Mouse (Mus musculus) MEL (cell line): ENCODE measurements at regions not wholly inside any gene's neighbourhood (a gene's known extent, or its start where the extent isn't known, plus 50 kb on each side); places are given as distances from the start of the nearest gene placed in this dataset.

Experiments
- DNase-seq: peaks from one replicate; pipeline ENCODE4 v3.0.0; 2011; ENCODE audit warnings: low read depth, low spot score
- H3K27ac ChIP-seq: 2 replicates; pipeline ENCODE4 v1.5.1; 2012; ENCODE audit warnings: low read depth, mild to moderate bottlenecking, control low read depth, low read length, moderate library complexity; ENCODE audit not compliant: control insufficient read depth
- H3K27me3 ChIP-seq, 2 experiments: fragments of 150-350 bp in 1 of 2; sonication (generic) in 1 of 2; 2 replicates each; pipeline ENCODE4 v1.6.1; 2012; ENCODE audit warnings: low read length in 2 of 2, mild to moderate bottlenecking in 2 of 2, improper control_type of control experiment in 1 of 2, moderate library complexity in 1 of 2; ENCODE audit not compliant: insufficient read depth in 2 of 2, control insufficient read depth in 1 of 2
- H3K36me3 ChIP-seq, 2 experiments: 2 replicates each; pipeline ENCODE4 v1.6.1; 2012 to 2014; ENCODE audit warnings: low read length in 2 of 2, improper control_type of control experiment in 1 of 2, inconsistent platforms in 1 of 2, mild to moderate bottlenecking in 1 of 2; ENCODE audit not compliant: insufficient read depth in 2 of 2, control insufficient read depth in 1 of 2
- H3K4me1 ChIP-seq, 2 experiments: fragments of 150-350 bp in 1 of 2; sonication (generic) in 1 of 2; 2 replicates each; pipeline ENCODE4 v1.6.1; 2012; ENCODE audit warnings: low read length in 2 of 2, improper control_type of control experiment in 1 of 2, mild to moderate bottlenecking in 1 of 2; ENCODE audit not compliant: insufficient read depth in 2 of 2, control insufficient read depth in 1 of 2
- H3K4me3 ChIP-seq, 2 experiments: fragments of 150-350 bp in 1 of 2; sonication (generic) in 1 of 2; 2 replicates each; pipeline ENCODE4 v1.5.1; 2012; ENCODE audit warnings: low read depth in 2 of 2, low read length in 2 of 2, mild to moderate bottlenecking in 2 of 2, moderate library complexity in 2 of 2, control low read depth in 1 of 2, improper control_type of control experiment in 1 of 2; ENCODE audit not compliant: control insufficient read depth in 1 of 2, insufficient read depth in 1 of 2
- H3K79me2 ChIP-seq: 2 replicates; pipeline ENCODE4 v1.6.1; 2012; ENCODE audit warnings: mild to moderate bottlenecking, low read length, moderate library complexity; ENCODE audit not compliant: control insufficient read depth, poor library complexity, insufficient read depth
- H3K9ac ChIP-seq: 2 replicates; pipeline ENCODE4 v1.6.1; 2012; ENCODE audit warnings: low read depth, mild to moderate bottlenecking, control low read depth, low read length, moderate library complexity; ENCODE audit not compliant: control insufficient read depth, poor library complexity, severe bottlenecking
- H3K9me3 ChIP-seq: fragments of 150-350 bp; sonication (generic); replicated peaks from 2 replicates; pipeline ENCODE4 v1.6.1; 2012; ENCODE audit warnings: mild to moderate bottlenecking, low read length, improper control_type of control experiment, moderate library complexity; ENCODE audit not compliant: insufficient read depth
- CHD2 ChIP-seq: IDR thresholded peaks from 2 replicates; pipeline ENCODE4 v1.6.1; 2011; ENCODE audit warnings: low read length, improper control_type of control experiment
- ELF1 ChIP-seq: IDR thresholded peaks from 2 replicates; pipeline ENCODE4 v1.6.1; 2014; ENCODE audit warnings: low read depth, mild to moderate bottlenecking, inconsistent platforms, low read length, improper control_type of control experiment, moderate library complexity
- ETS1 ChIP-seq: IDR thresholded peaks from 2 replicates; pipeline ENCODE4 v1.6.1; 2012; ENCODE audit warnings: low read depth, mild to moderate bottlenecking, inconsistent platforms, low read length, improper control_type of control experiment, moderate library complexity
- GABPA ChIP-seq: IDR thresholded peaks from 2 replicates; pipeline ENCODE4 v1.6.1; 2012; ENCODE audit warnings: low read depth, mild to moderate bottlenecking, inconsistent platforms, low read length, improper control_type of control experiment, moderate library complexity
- GATA1 ChIP-seq: IDR thresholded peaks from 2 replicates; pipeline ENCODE4 v1.6.1; 2011; ENCODE audit warnings: low read depth, low read length, improper control_type of control experiment
- MAFK ChIP-seq: IDR thresholded peaks from 2 replicates; pipeline ENCODE4 v1.6.1; 2011; ENCODE audit warnings: low read depth, mild to moderate bottlenecking, low read length, improper control_type of control experiment, borderline replicate concordance
- MAZ ChIP-seq: IDR thresholded peaks from 2 replicates; pipeline ENCODE4 v1.6.1; 2012; ENCODE audit warnings: low read depth, mild to moderate bottlenecking, inconsistent platforms, low read length, improper control_type of control experiment
- MEF2A ChIP-seq: IDR thresholded peaks from 2 replicates; pipeline ENCODE4 v1.6.1; 2014; ENCODE audit warnings: low read depth, mild to moderate bottlenecking, inconsistent platforms, low read length, improper control_type of control experiment; ENCODE audit not compliant: poor library complexity, insufficient replicate concordance, severe bottlenecking; ENCODE audit errors: extremely low read depth
- MXI1 ChIP-seq: IDR thresholded peaks from 2 replicates; pipeline ENCODE4 v1.6.1; 2011; ENCODE audit warnings: mild to moderate bottlenecking, low read depth, low read length, improper control_type of control experiment
- MYC ChIP-seq: IDR thresholded peaks from 2 replicates; pipeline ENCODE4 v1.6.1; 2011; ENCODE audit warnings: low read depth, mild to moderate bottlenecking, low read length, improper control_type of control experiment, moderate library complexity
- RAD21 ChIP-seq: IDR thresholded peaks from 2 replicates; pipeline ENCODE4 v1.6.1; 2011; ENCODE audit warnings: mild to moderate bottlenecking, low read depth, low read length, improper control_type of control experiment
- RCOR1 ChIP-seq: IDR thresholded peaks from 2 replicates; pipeline ENCODE4 v1.6.1; 2012; ENCODE audit warnings: low read depth, mild to moderate bottlenecking, inconsistent platforms, low read length, improper control_type of control experiment
- SMC3 ChIP-seq: IDR thresholded peaks from 2 replicates; pipeline ENCODE4 v1.6.1; 2011; ENCODE audit warnings: low read depth, low read length, improper control_type of control experiment
- TBP ChIP-seq: IDR thresholded peaks from 2 replicates; pipeline ENCODE4 v1.8.0; 2011; ENCODE audit warnings: low read depth, low read length, improper control_type of control experiment
- USF1 ChIP-seq: IDR thresholded peaks from 2 replicates; pipeline ENCODE4 v1.6.1; 2014; ENCODE audit warnings: low read depth, mild to moderate bottlenecking, inconsistent platforms, low read length, improper control_type of control experiment, moderate library complexity
- ZC3H11A ChIP-seq: IDR thresholded peaks from 2 replicates; pipeline ENCODE4 v1.6.1; 2012; ENCODE audit warnings: low read depth, mild to moderate bottlenecking, inconsistent platforms, low read length, improper control_type of control experiment
- ZMIZ1 ChIP-seq: IDR thresholded peaks from 2 replicates; pipeline ENCODE4 v1.6.1; 2012; ENCODE audit warnings: low read depth, mild to moderate bottlenecking, inconsistent platforms, low read length, improper control_type of control experiment, moderate library complexity
- ZNF384 ChIP-seq: IDR thresholded peaks from 2 replicates; pipeline ENCODE4 v1.6.1; 2012; ENCODE audit warnings: low read depth, mild to moderate bottlenecking, inconsistent platforms, low read length, improper control_type of control experiment

- no peaks in the 10 kb centered on the region for H3K9me3 ChIP-seq
- TF ChIP-seq MYC (no peak), GABPA (no peak), RAD21 (no peak), ZC3H11A (no peak), GATA1 (no peak), MEF2A (no peak), ZMIZ1 (no peak), ZNF384 (no peak), MAFK (no peak), MXI1 (no peak)
- TF ChIP-seq, all 39 proteins: peak for 0
- no peak for DNase-seq
- Histone ChIP-seq H3K4me3 (no peak overlapping the region), H3K9ac (no peak overlapping the region), H3K27me3 (no peaks in the 10 kb centered on the region), H3K79me2 (no peaks in the 10 kb centered on the region), H3K4me1 (no peaks in the 10 kb centered on the region), H3K27ac (no peak overlapping the region), H3K36me3 (no peaks in the 10 kb centered on the region)
These were observed 63.8 kb upstream of the Cdh5 start for GRCm38 (mm10) chr8:104037611-104038010.

DNA sequence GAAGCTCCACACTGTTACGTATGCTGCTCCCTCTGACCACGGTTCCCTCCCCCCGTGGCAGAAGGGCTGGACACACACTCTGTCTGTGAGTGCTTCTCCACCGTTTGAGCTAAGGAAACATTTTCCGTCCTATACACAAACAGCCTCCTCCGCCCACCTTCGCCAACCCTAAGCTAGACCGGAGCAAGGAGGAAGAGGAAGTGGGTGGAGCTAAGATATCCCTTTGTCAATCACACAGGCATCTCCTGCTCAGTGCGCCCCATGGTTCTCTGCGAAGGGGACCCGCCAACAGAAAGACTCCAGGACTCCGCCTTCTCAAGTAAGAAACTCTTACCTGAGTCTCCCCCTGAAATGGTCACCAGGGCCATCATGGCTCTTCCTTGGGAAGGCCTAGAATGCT, 61.9 kb upstream of the Cdh5 start:
- Histone ChIP-seq H3K27me3 (no peaks in the 10 kb centered on the region), H3K9ac (no peak overlapping the region), H3K27ac (no peak overlapping the region), H3K79me2 (no peaks in the 10 kb centered on the region), H3K4me1 (no peaks in the 10 kb centered on the region), H3K36me3 (no peaks in the 10 kb centered on the region), H3K4me3 (no peak overlapping the region), H3K9me3 (no peaks in the 10 kb centered on the region)
- no peak for TF ChIP-seq MAZ
- TF ChIP-seq USF1: no peak
- no peak for TF ChIP-seq SMC3
- no peak for TF ChIP-seq CHD2
- TF ChIP-seq TBP: no peak
- no peak for TF ChIP-seq GATA1
- TF ChIP-seq ELF1: no peak
- TF ChIP-seq RCOR1: no peak
- no peak for TF ChIP-seq GABPA
- TF ChIP-seq ZC3H11A: no peak
- TF ChIP-seq ETS1: no peak
- DNase-seq: no peak
